Mouse (Mus musculus): ENCODE measurements around the gene Pcgf2. TPM values are rescaled to one million over a fixed set of nuclear protein-coding genes. Genes with fewer than 3 reads are reported as not detected.
"Not testable (repeated sequence)": the region's sequence is repeated elsewhere in the genome, so short reads cannot be mapped to it uniquely, and the experiment has no call there.

Pcgf2 gene
- total RNA-seq, 1 experiment = 20.1 TPM

GRCm38 (mm10) chr11:97713896-97714295 is 13.6 kb upstream of the Pcgf2 start:
- no peak for TF ChIP-seq CHD2 (IDR thresholded peaks at IDR 0.05; ENCODE audit: low read depth, low read length)
- TF ChIP-seq ZNF384 (IDR thresholded peaks at IDR 0.05; ENCODE audit: low read depth, low read length) = no peak
- TF ChIP-seq MAFK (IDR thresholded peaks at IDR 0.05; ENCODE audit: insufficient read depth, low read depth, low read length) = no peak
- no peak for TF ChIP-seq ZC3H11A (IDR thresholded peaks at IDR 0.05; ENCODE audit: borderline replicate concordance, low read depth, low read length)
- Histone ChIP-seq H3K36me3 (ENCODE audit: control insufficient read depth, insufficient read depth, low read length, poor library complexity, severe bottlenecking) (peaks cover 23% of the 10 kb centered on the region), H3K4me3 (ENCODE audit: insufficient read depth in 1 of 2, low read depth in 1 of 2, low read length in 2 of 2, poor library complexity in 1 of 2, severe bottlenecking in 1 of 2) (no peak overlapping the region), H3K4me1 (ENCODE audit: control insufficient read depth in 2 of 2, insufficient read depth in 2 of 2, low read length in 2 of 2, poor library complexity in 1 of 2) (peaks cover 0 to 8% of the 10 kb centered on the region in 2 experiments; a peak in 1 of 4 replicates), H3K9me3 (ENCODE audit: control insufficient read depth, insufficient read depth, low read depth, low read length) (no peaks in the 10 kb centered on the region), H3K9ac (ENCODE audit: insufficient read depth, low read depth, low read length, poor library complexity, severe bottlenecking) (no peak overlapping the region), H3K27ac (ENCODE audit: insufficient read depth, low read depth, low read length, poor library complexity, severe bottlenecking) (no peak overlapping the region)
- DNase-seq (ENCODE audit: low read depth, low spot score) = no peak
- in situ Hi-C loops (cut with MboI; ENCODE audit: low sequenced_read_pairs in 2 of 2, unreplicated experiment in 2 of 2) = no loop called here

GRCm38 (mm10) chr11:97712286-97712685 is 12.0 kb upstream of the Pcgf2 start:
- TF ChIP-seq HCFC1 (IDR thresholded peaks at IDR 0.05; ENCODE audit: borderline replicate concordance, insufficient read depth, low read length) = no peak
- no peak for TF ChIP-seq CHD2 (IDR thresholded peaks at IDR 0.05; ENCODE audit: low read depth, low read length)
- Histone ChIP-seq H3K4me1 (ENCODE audit: control insufficient read depth in 2 of 2, insufficient read depth in 2 of 2, low read length in 2 of 2, poor library complexity in 1 of 2) (peaks cover 0 to 2% of the 10 kb centered on the region in 2 experiments; a peak in 1 of 4 replicates), H3K9me3 (ENCODE audit: control insufficient read depth, insufficient read depth, low read depth, low read length) (no peaks in the 10 kb centered on the region), H3K4me3 (ENCODE audit: insufficient read depth in 1 of 2, low read depth in 1 of 2, low read length in 2 of 2, poor library complexity in 1 of 2, severe bottlenecking in 1 of 2) (no peak overlapping the region), H3K27ac (ENCODE audit: insufficient read depth, low read depth, low read length, poor library complexity, severe bottlenecking) (no peak overlapping the region), H3K36me3 (ENCODE audit: control insufficient read depth, insufficient read depth, low read length, poor library complexity, severe bottlenecking) (peaks cover 20% of the 10 kb centered on the region), H3K9ac (ENCODE audit: insufficient read depth, low read depth, low read length, poor library complexity, severe bottlenecking) (no peak overlapping the region)
- in situ Hi-C loops (cut with MboI; ENCODE audit: low sequenced_read_pairs in 2 of 2, unreplicated experiment in 2 of 2) = no loop called here
- DNase-seq (ENCODE audit: low read depth, low spot score) = no peak

- DNase-seq (ENCODE audit: low read depth, low spot score) = no peak
- Histone ChIP-seq H3K36me3 (ENCODE audit: control insufficient read depth, insufficient read depth, low read length, poor library complexity, severe bottlenecking) (peaks cover 26% of the 10 kb centered on the region), H3K27ac (ENCODE audit: insufficient read depth, low read depth, low read length, poor library complexity, severe bottlenecking) (no peak overlapping the region), H3K4me3 (ENCODE audit: insufficient read depth in 1 of 2, low read depth in 1 of 2, low read length in 2 of 2, poor library complexity in 1 of 2, severe bottlenecking in 1 of 2) (no peak overlapping the region), H3K9me3 (ENCODE audit: control insufficient read depth, insufficient read depth, low read depth, low read length) (no peaks in the 10 kb centered on the region), H3K4me1 (ENCODE audit: control insufficient read depth in 2 of 2, insufficient read depth in 2 of 2, low read length in 2 of 2, poor library complexity in 1 of 2) (peaks cover 0 to 2% of the 10 kb centered on the region in 2 experiments; a peak in 1 of 4 replicates), H3K9ac (ENCODE audit: insufficient read depth, low read depth, low read length, poor library complexity, severe bottlenecking) (no peak overlapping the region)
- in situ Hi-C loops (cut with MboI; ENCODE audit: low sequenced_read_pairs in 2 of 2, unreplicated experiment in 2 of 2) = no loop called here
- no peak for TF ChIP-seq MAFK (IDR thresholded peaks at IDR 0.05; ENCODE audit: insufficient read depth, low read depth, low read length)
- TF ChIP-seq CHD2 (IDR thresholded peaks at IDR 0.05; ENCODE audit: low read depth, low read length) = no peak
- no peak for TF ChIP-seq HCFC1 (IDR thresholded peaks at IDR 0.05; ENCODE audit: borderline replicate concordance, insufficient read depth, low read length)
- no peak for TF ChIP-seq ZNF384 (IDR thresholded peaks at IDR 0.05; ENCODE audit: low read depth, low read length)
- no peak for TF ChIP-seq ZC3H11A (IDR thresholded peaks at IDR 0.05; ENCODE audit: borderline replicate concordance, low read depth, low read length)
These were observed 11.1 kb upstream of the Pcgf2 start for GRCm38 (mm10) chr11:97711200-97711900.

- DNase-seq (ENCODE audit: low read depth, low spot score) = not testable (repeated sequence)
- peak; percentile 72 for TF ChIP-seq ZNF384 (IDR thresholded peaks at IDR 0.05; ENCODE audit: low read depth, low read length)
These were observed 9.8 kb upstream of the Pcgf2 start for GRCm38 (mm10) chr11:97710067-97710466.

More at GRCm38 (mm10) chr11:97710067-97710466, 9.8 kb upstream of the Pcgf2 start:
- in situ Hi-C loops (cut with MboI; ENCODE audit: low sequenced_read_pairs in 2 of 2, unreplicated experiment in 2 of 2); H3K4me3 ChIP-seq (ENCODE audit: insufficient read depth in 1 of 2, low read depth in 1 of 2, low read length in 2 of 2, poor library complexity in 1 of 2, severe bottlenecking in 1 of 2); H3K4me1 ChIP-seq (ENCODE audit: control insufficient read depth in 2 of 2, insufficient read depth in 2 of 2, low read length in 2 of 2, poor library complexity in 1 of 2); H3K9me3 ChIP-seq (ENCODE audit: control insufficient read depth, insufficient read depth, low read depth, low read length); H3K9ac ChIP-seq (ENCODE audit: insufficient read depth, low read depth, low read length, poor library complexity, severe bottlenecking); H3K27ac ChIP-seq (ENCODE audit: insufficient read depth, low read depth, low read length, poor library complexity, severe bottlenecking): not testable (repeated sequence)
- H3K36me3 ChIP-seq (ENCODE audit: control insufficient read depth, insufficient read depth, low read length, poor library complexity, severe bottlenecking) = peaks cover 32% of the 10 kb centered on the region
